Mouse (Mus musculus): ENCODE data around the gene Teddm2. TPM values are rescaled to one million over a fixed set of nuclear protein-coding genes. Genes with fewer than 3 reads are reported as not detected.
A peak's percentile ranks its signal among the peaks of the same experiment; 100 is the strongest.

The Teddm2 gene
- total RNA-seq, 2 experiments from 2014 or later = 0.10 TPM; not detected in 1

GRCm38 (mm10) chr1:153842121-153842740 is 57.8 kb downstream of the Teddm2 start:
- peak; percentile 68 for ATAC-seq (replicated peaks; ENCODE audit: poor library complexity)

- no peak for ATAC-seq (replicated peaks; ENCODE audit: poor library complexity)
Measured at GRCm38 (mm10) chr1:153836036-153836435, 64.0 kb downstream of the Teddm2 start.

- no peak for ATAC-seq (replicated peaks; ENCODE audit: poor library complexity)
Measured at GRCm38 (mm10) chr1:153830746-153831145, 69.3 kb downstream of the Teddm2 start.

GRCm38 (mm10) chr1:153820216-153820615 is 79.8 kb downstream of the Teddm2 start:
- ATAC-seq (replicated peaks; ENCODE audit: poor library complexity) = no peak

GRCm38 (mm10) chr1:153814278-153814677 is 85.8 kb downstream of the Teddm2 start:
- no peak for ATAC-seq (replicated peaks; ENCODE audit: poor library complexity)

GRCm38 (mm10) chr1:153807390-153807993 is 92.5 kb downstream of the Teddm2 start:
- ATAC-seq (replicated peaks; ENCODE audit: poor library complexity) = peak; percentile 89

- peak; percentile 76 for ATAC-seq (replicated peaks; ENCODE audit: poor library complexity)
Measured at GRCm38 (mm10) chr1:153803530-153803929, 96.5 kb downstream of the Teddm2 start.

GRCm38 (mm10) chr1:153802691-153803090 is 97.3 kb downstream of the Teddm2 start:
- ATAC-seq (replicated peaks; ENCODE audit: poor library complexity) = no peak

Other genes starting within 250 kb of the Teddm2 start
- 0.17 and 1.1 TPM in 2 replicates for gene Rgs8, start 247.2 kb downstream of the Teddm2 start, total RNA-seq (2015)
- 0.25 and 0.37 TPM in 2 replicates for gene Rgs8, start 247.2 kb downstream of the Teddm2 start, total RNA-seq (2017)
- not detected in 2 replicates for gene Rgs16, start 159.9 kb downstream of the Teddm2 start, total RNA-seq (2015)
- gene Rgs16, start 159.9 kb downstream of the Teddm2 start, total RNA-seq (2017) = 0.44 TPM in 1 of 2 replicates, not detected in the other
- gene Rnasel, start 150.8 kb downstream of the Teddm2 start, total RNA-seq (2015) = 41.4 and 52.2 TPM in 2 replicates
- gene Rnasel, start 150.8 kb downstream of the Teddm2 start, total RNA-seq (2017) = 46.4 and 58.3 TPM in 2 replicates
- 0.59 TPM in 1 of 2 replicates, not detected in the other for gene Rgsl1, start 56.1 kb downstream of the Teddm2 start, total RNA-seq (2015)
- 0.42 TPM in 1 of 2 replicates, not detected in the other for gene Rgsl1, start 56.1 kb downstream of the Teddm2 start, total RNA-seq (2017)
- not detected in 2 replicates for gene Teddm1b, start 25.9 kb downstream of the Teddm2 start, total RNA-seq (2015)
- not detected in 2 replicates for gene Teddm1b, start 25.9 kb downstream of the Teddm2 start, total RNA-seq (2017)
- gene Teddm1a, start 8.5 kb downstream of the Teddm2 start, total RNA-seq (2015) = not detected in 2 replicates
- not detected in 2 replicates for gene Teddm1a, start 8.5 kb downstream of the Teddm2 start, total RNA-seq (2017)
- 32.1 and 35.2 TPM in 2 replicates for gene Glul, start 284 bp downstream of the Teddm2 start, total RNA-seq (2015)
- 46.2 and 55.2 TPM in 2 replicates for gene Glul, start 284 bp downstream of the Teddm2 start, total RNA-seq (2017)